Mouse (Mus musculus) cerebellum, postnatal 14 days (tissue): Measurements from ENCODE around the gene Adck1.
A peak's percentile ranks its signal among the peaks of the same experiment; 100 is the strongest.
"Not testable (repeated sequence)": the region's sequence is repeated elsewhere in the genome, so short reads cannot be mapped to it uniquely, and the experiment has no call there.

Experiments
- DNase-seq, 2 experiments: peaks; one replicate each; pipeline ENCODE4 v3.0.0; 2021; ENCODE audit warnings: mixed read lengths in 2 of 2

The Adck1 gene

GRCm38 (mm10) chr12:88360441-88361119, at the start of gene Adck1:
TSS of gene Adck1 (plus strand) at chr12:88360554.
- peak; percentile 92 to 94 for DNase-seq

- no peak for DNase-seq
These were observed 45.8 kb upstream of the Adck1 start for GRCm38 (mm10) chr12:88314556-88314955.

GRCm38 (mm10) chr12:88323926-88324325, 36.4 kb upstream of the Adck1 start, which contains the start of gene Gm5039:
TSS of gene Gm5039 (minus strand) at chr12:88324026.
- DNase-seq, result not testable (repeated sequence)

- not testable (repeated sequence) for DNase-seq
These were observed 23.5 kb upstream of the Adck1 start for GRCm38 (mm10) chr12:88336662-88337413.

DNA sequence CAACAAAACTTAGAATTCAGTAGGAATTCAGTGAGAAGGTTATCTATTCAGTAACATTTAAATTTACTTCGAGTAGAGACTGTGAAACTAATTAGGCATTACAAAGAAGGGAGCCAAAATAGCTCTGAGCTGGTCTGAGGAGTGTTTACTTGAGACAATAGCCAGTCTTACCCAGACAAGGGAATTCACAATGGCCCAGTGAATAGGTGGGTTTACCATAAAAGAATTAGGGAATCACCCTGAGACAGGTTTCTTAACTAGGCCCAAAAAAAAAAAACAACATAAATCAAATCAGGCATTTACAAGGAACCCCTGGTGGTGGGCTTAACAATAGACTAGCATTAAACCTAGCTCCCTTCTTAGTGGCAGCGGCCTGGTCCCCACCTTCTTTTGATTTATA, 19.1 kb upstream of the Adck1 start:
- DNase-seq, result not testable (repeated sequence)

DNA sequence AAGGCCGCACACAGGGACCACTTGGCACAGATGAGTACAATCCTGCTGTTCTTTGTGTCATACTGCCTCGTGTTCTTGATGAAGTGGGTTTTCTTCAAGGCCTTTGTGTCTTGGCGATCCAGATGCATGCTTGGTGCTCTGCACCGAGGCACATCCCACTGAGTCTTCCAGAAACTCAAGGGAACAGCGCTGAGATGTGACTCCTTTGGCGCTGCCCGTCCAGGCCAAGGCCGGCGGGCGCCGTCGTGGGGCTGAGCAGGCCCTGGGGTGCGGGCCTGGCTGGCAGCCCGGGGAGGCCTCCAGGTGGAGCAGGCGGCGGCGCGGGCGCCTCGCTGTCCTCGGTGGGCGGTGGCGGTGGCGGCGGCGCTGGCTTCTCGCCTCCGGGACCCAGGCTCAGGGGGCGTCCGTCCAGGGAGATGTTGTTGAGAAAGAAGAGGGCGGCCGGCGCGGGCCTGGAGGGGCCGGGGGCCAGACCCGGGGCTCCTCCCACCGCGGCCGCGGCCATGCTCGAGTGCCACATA, 6.1 kb upstream of the Adck1 start:
- no peak for DNase-seq

- DNase-seq, result no peak
These were observed 729 bp downstream of the Adck1 start for GRCm38 (mm10) chr12:88361120-88361445.

DNA sequence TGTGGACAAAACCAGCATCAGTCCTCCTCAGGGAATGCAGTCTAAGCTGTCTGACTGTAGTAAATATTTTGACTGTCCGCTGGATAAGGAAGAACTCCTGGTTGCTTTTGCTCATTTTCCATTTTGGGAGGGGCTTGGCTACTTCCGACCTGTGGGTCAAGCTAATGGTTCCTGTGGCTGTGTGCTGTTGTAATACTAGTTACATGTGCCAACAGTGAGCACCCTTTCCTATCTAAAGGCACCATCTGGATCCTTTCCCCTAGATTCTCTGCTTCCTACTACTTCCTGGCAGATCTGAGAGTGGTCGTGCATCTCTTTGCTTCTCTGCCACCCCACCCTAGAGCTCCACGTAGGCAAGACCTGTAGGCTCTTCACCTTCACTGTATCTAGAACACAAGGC, 7.3 kb downstream of the Adck1 start:
- no peak for DNase-seq

DNA sequence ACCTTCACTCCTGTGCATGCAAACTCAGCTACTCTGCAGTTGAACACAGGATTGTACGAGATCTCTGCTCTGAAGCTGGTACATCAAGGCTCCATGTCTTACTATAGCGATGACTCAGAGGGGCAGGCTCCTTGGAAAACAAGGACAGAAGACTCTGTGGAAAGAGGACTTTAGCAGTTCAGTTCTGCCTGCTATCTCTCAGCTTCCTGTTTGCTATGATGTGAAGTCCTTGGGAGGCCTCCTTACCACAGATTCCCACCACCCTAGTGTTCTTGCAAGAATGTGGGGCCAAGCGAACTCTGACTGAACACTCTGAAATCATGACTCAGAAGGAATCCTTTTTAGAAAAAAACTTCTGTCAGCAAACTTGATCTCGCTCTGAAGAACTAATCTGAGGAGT, 8.3 kb downstream of the Adck1 start:
- no peak for DNase-seq

DNA sequence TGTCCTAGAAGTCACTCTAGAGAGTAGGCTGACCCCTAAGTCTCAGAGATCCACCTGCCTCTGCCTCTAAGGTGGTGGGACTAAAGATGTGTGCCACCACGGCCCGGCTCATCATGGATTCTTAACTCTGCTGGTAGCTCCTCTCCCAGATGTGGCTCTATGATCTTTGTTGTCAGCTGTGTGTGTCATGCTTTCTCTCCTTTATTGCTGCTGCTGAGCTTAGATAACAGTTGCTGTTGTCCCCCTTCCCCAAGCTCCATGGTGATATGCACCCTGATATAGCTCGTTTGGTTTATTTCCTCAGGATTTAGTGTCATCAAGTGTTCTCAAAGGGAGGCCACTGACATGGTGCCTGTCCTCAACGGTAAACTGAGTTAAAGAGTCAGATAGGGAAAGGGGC, 9.3 kb downstream of the Adck1 start:
- not testable (repeated sequence) for DNase-seq

- not testable (repeated sequence) for DNase-seq
These were observed 10.0 kb downstream of the Adck1 start for GRCm38 (mm10) chr12:88370321-88370720.

GRCm38 (mm10) chr12:88372018-88372417, 11.7 kb downstream of the Adck1 start:
- DNase-seq, result no peak

DNA sequence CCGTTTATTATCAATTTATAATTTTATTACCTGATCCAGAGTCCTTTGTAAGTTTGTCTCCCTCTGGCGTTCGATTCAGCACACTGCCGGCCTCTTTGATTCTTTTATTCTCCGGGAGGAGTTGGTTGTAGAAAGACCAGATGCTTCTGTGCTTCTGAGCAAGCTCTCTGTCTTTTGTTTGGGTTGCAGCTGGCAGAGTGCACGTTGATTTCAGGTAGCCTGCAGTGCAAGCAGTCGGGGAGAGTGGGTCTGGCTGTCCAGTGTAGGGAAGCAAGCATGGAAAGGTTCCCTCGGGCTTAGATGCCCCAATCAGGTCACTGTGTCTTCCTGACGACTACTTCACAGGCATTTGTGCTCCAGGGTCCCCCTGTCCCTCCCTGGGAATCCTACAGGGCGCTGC, 16.5 kb downstream of the Adck1 start:
- DNase-seq, result peak; percentile 49 to 54

GRCm38 (mm10) chr12:88378256-88378655, 17.9 kb downstream of the Adck1 start:
- no peak for DNase-seq

GRCm38 (mm10) chr12:88388832-88389231, 28.5 kb downstream of the Adck1 start:
- DNase-seq, result peak; percentile 41 to 48

GRCm38 (mm10) chr12:88398658-88399057, 38.3 kb downstream of the Adck1 start:
- no peak for DNase-seq

DNA sequence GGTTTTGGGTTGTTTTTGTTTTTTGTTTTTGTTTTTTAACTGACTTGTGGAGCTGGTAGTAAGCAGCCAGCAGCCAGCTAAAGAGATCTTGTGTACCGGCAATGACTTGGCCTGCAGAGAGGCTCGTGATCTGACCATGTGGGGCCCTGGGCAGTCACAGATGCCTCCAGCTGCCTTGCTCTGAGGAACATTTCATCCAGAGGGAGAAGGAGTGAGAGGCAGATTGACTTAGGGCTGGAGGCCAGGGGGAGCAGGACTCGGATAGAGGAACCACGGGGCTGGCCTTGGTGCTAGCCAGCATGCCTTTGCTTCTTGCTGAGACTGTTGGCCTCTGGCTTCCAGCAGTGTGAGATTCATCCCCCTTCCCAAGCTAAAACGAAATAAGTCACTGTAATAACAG, 43.2 kb downstream of the Adck1 start:
- peak in 1 of 2 experiments; percentile 27 for DNase-seq

DNA sequence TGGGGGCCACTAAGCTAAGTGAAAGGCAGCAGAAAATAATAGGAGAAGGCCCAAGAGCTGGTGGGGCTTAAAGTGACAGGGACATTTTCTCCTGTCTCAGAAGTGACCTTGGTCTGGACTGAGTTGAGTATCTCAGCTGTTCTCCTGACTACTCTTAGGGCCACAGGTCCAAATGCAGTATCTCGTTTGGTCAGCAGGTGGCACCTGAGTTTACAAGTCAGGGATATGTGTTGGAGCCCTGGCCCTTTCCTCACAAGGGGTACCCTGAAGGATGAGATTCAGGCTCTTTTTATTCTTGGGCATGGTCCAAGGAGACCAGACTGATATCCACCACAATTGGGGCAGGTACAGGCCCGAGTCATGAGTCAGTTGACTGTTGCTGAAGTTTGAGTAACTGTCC, 44.8 kb downstream of the Adck1 start:
- peak; percentile 85 to 88 for DNase-seq

DNA sequence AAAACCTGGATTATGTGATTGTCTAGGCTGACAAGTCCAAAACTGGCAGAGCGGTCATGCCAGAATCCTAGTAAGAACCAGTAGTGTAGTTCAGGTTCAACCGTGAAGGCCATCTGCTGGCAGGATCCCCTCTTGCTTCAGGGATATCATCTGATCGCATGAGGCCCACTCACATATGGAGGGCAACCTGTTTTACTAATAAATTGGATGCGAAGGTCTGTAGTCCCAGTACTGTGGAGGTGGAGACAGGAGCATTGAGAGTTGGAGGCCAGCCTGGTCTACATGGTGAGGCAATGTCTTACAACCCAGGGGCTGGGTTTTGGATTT, 47.6 kb downstream of the Adck1 start:
- peak; percentile 47 to 61 for DNase-seq

DNA sequence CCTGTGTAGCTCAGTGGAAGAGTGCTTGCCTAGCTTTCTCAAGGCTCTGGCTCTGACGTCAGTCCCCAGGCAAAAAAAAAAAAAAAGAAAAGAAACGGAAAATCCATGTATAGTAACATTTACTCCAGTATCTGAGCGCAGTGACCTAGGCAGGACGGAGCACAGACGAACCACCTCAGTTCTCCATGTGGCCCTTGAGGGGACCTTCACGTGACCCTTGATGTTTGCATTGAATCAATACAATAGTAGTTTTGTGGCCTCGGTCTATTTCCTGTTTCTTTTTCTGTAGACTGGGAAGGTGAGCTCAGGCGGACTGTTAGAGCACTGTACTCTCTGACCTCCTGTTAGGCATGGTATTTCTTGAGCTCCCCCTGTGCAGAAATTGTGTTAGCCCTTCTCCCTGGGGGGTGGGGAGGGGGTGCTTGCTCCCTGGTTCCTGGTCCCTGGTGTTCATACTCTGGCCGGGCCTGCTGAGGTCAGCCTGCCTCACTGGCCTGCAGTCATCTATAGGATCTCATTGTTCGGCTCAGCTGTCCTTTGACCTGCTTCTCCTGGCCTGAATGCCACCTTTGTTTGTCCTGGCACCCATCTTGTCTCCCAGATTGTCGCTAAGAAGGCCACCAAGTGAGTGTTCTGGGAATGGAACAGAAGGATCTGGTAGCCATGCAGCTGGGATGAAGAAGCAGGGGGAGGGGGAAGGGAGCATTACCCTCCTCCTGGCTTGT, 48.1 kb downstream of the Adck1 start:
- DNase-seq, result no peak

DNA sequence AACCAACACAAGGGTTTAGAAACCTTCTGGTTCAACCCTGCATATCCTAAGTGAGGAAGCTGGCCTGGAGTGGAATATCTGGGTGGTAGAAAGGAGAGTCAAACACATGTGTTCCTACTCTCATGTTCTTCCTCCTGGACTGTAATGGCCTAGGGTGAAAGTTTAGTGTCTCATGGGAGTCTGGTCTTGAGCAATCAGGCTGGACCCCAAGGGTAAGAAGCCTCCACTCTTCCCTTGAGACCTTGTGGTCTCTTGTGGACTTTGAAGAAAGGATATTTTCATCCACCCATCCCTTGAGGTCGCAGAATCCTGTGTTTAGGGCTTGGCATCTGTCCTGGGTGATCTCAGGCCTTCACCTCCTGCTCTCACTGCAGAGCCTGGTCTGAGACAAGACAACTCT, 52.9 kb downstream of the Adck1 start:
- no peak for DNase-seq

- peak; percentile 63 to 64 for DNase-seq
These were observed 59.7 kb downstream of the Adck1 start for GRCm38 (mm10) chr12:88419912-88420621.

DNA sequence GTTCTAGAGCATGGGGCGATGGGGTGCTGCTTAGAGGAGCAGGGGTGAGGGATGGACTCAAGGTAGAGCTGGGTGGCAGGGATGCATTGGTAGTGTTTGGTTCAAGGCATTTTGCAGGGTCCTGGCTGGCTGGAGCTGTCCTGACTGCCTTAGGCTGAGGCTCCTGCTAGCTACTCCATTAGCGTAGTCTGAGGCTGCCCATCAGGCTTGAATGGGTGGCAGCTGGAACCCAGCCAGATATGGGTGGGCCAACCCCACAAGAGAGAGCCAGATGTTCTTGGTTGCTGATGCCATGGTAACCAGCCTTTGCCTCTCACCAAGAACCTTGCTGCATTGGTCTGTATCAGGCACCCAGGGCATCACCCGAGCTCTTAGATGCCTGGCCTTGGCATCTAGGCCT, 66.6 kb downstream of the Adck1 start:
- no peak for DNase-seq
